Mouse (Mus musculus): Measurements from ENCODE around the gene Fgd2.

DNA sequence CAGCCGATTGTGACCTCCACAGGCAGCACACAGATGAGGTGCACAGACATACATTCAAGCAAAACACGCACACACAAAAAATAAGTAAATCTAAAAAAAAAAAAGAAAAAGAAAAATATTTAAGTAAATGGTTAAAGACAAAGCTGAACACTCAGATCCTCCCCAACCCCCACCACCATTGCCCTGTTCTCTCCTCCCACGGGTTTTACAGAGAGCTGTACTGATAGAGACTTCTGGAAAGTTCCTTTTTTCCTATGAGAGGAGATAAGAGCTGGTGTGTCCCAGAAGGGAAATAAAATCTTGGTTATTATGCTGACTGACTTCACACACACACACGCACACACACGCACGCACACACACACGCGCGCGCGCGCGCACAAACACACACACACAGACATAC is 47.6 kb downstream of the Fgd2 start:
- no peak for TF ChIP-seq CTCF (IDR thresholded peaks at IDR 0.05; ENCODE audit: borderline replicate concordance, insufficient read depth, low read length)
- no peak for TF ChIP-seq POLR2A (IDR thresholded peaks at IDR 0.05; ENCODE audit: low read depth, low read length)

All from embryonic fibroblast, embryonic 13.5 days (primary cell).